Mouse (Mus musculus): Measurements from ENCODE around the gene Ccdc181.

- TF ChIP-seq POLR2A (IDR thresholded peaks at IDR 0.05; ENCODE audit: low read depth, low read length) (no peak), CTCF (IDR thresholded peaks at IDR 0.05; ENCODE audit: extremely low read depth, insufficient read depth, insufficient read length, insufficient replicate concordance) (no peak)
Measured at GRCm38 (mm10) chr1:164251438-164251837, 23.9 kb upstream of the Ccdc181 start.
